Mouse (Mus musculus): Measurements from ENCODE around the gene Tchh. TPM values are rescaled to one million over a fixed set of nuclear protein-coding genes. Genes with fewer than 3 reads are reported as not detected.

Gene Tchh
- polyA plus RNA-seq, 1 experiment = 0.67 TPM

DNA sequence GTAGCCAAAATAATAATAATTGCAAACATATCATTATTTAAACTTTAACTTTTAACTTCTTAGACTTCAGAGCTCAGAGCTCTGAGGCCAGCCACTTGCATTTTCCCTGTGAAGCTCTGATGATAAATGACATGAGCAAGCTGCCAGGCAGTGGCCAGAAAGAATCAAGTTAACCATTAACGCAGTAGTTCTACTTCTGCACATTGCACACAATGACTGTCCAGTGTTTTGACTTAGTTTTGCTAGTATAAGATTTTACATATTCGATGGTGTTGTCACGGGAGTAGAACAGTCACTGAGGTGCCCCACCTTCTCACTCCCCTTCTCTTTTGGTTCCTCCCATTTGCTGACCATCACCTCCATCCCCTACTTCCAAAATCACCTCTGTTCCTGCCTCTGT lies 55.0 kb downstream of the Tchh start:
- no peak for DNase-seq (ENCODE audit: low read depth)
- TF ChIP-seq CTCF (IDR thresholded peaks at IDR 0.05; ENCODE audit: borderline replicate concordance, extremely low read depth, insufficient read depth, insufficient read length) = no peak
- TF ChIP-seq POLR2A (IDR thresholded peaks at IDR 0.05; ENCODE audit: borderline replicate concordance, extremely low read depth, insufficient read depth, insufficient read length, poor library complexity, severe bottlenecking) = no peak

Other genes with a start within 250 kb of the Tchh start
- not detected in 2 replicates for gene Flg2, start 245.1 kb upstream of the Tchh start, polyA plus RNA-seq (2012; rRNA removed)
- gene Flg, start 168.8 kb upstream of the Tchh start, polyA plus RNA-seq (2012; rRNA removed) = not detected in 2 replicates
- 0.03 TPM in 1 of 2 replicates, not detected in the other for gene Hrnr, start 122.6 kb upstream of the Tchh start, polyA plus RNA-seq (2012; rRNA removed)
- not detected in 2 replicates for gene Rptn, start 48.6 kb upstream of the Tchh start, polyA plus RNA-seq (2012; rRNA removed)
- gene Tchhl1, start 26.4 kb downstream of the Tchh start, polyA plus RNA-seq (2012; rRNA removed) = not detected in 2 replicates
- gene S100a11, start 78.2 kb downstream of the Tchh start, polyA plus RNA-seq (2012; rRNA removed) = 49.1 and 111 TPM in 2 replicates
- 58.6 and 70.5 TPM in 2 replicates for gene S100a10, start 112.8 kb downstream of the Tchh start, polyA plus RNA-seq (2012; rRNA removed)
- not detected in 2 replicates for gene Tdpoz2, start 210.4 kb downstream of the Tchh start, polyA plus RNA-seq (2012; rRNA removed)
- gene Tdpoz1, start 234.0 kb downstream of the Tchh start, polyA plus RNA-seq (2012; rRNA removed) = not detected in 2 replicates

All from brain, embryonic 14.5 days (tissue).